Mouse (Mus musculus) common myeloid progenitor, adult 5-6 weeks (primary cell): ENCODE data around the gene Rpp14. TPM values are rescaled to one million over a fixed set of nuclear protein-coding genes. Genes with fewer than 3 reads are reported as not detected.

Experiments
- ATAC-seq: replicated peaks from 2 replicates; pipeline ENCODE4 v1.8.0; 2016; ENCODE audit warnings: low read depth, mild to moderate bottlenecking, moderate TSS enrichment, inconsistent platforms; ENCODE audit not compliant: poor library complexity, severe bottlenecking
- total RNA-seq: library from RNA; stranded (forward); fragments of 200-1000, 187-1606 nt; gene quantifications from 2 replicates; pipeline ENCODE4 v1.2.3, GENCODE M21; 2017

The Rpp14 gene
- 65.8 and 88.9 TPM in 2 replicates for total RNA-seq

- ATAC-seq: peak; percentile 97
Observed at GRCm38 (mm10) chr14:8080165-8080679, at the start of gene Rpp14. TSS of gene Rpp14 (plus strand) at chr14:8080367.

DNA sequence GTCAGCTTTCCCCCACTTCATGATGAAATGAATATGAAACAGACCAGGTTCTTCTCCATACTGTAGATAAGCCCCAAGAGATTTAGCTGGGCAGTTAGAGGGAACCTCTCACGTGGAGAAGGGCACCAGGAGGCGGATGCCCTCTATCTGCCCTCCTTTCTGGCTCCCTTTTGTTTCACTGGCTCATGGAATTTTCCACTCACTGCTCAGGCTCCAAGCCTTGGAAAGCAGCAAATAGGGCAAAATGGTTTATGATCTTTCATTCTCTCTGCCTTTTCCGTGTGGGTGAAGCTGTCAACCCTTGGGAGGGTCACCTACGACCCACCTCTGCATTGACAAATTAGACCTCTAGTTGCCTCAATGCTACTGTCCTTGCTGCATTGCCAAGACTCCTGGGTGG lies 49.6 kb upstream of the Rpp14 start:
- no peak for ATAC-seq

- no peak for ATAC-seq
Observed at GRCm38 (mm10) chr14:8032087-8032944, 47.9 kb upstream of the Rpp14 start.

- ATAC-seq: no peak
Observed at GRCm38 (mm10) chr14:8034561-8034960, 45.6 kb upstream of the Rpp14 start.

DNA sequence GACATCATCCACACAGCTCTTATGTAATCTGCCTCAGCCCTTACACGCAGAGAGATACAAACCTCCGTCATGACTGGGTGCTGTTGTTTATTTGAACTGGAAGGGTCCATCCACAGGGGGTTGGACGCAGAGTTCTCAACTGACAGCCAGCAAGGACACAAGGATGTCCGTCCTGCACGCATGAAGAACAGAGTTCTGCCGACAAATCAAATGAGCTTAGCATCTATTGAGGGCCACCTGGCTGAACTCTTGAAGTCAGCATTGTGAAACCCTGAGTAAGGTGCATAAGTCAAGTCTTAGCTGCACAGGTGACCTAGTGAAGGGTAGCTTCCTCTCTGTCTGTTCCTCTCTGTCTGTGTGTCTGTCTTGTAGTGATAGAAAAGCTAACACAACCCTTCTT lies 44.2 kb upstream of the Rpp14 start:
- ATAC-seq: no peak

GRCm38 (mm10) chr14:8036406-8036805 lies 43.8 kb upstream of the Rpp14 start:
- no peak for ATAC-seq

DNA sequence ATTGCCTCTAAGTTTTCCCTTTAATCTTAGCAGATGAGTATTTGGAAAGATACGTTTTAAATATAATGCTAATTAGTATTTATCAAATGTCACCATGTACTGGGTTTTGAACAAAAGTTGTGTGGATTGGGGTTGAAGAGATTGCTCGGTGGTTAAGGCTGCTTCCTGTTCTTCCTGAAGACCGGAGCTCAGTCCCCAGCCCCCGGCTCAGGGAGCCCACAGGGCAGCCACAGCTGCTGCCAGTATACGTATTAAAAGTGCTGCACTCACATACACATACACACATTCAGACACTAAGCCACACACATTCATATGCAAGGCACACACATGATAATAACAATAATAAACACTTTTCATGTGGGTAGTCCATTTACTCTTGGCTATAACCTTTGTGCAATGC lies 42.0 kb upstream of the Rpp14 start:
- peak; percentile 72 for ATAC-seq

- ATAC-seq: no peak
Observed at GRCm38 (mm10) chr14:8038791-8039448, 41.2 kb upstream of the Rpp14 start.

DNA sequence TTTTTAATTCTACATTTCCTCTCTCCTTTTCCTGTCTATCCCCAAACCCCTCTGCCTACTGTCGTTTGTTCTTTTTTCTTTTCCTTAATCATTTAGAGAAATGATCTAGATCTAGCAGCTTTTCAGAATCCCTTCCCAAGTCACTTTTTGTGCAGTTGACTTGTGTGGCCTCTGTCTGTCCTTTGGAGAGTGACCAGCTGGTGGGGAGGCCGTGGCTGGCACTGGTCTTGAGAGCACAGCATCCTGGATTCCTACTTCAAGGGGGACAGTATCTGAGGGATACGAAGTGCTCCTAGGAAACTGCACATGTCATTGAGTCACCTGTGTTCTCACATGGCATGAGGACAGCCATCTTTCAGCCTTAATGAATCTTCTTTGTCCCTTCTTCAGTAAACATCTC lies 40.0 kb upstream of the Rpp14 start:
- no peak for ATAC-seq

DNA sequence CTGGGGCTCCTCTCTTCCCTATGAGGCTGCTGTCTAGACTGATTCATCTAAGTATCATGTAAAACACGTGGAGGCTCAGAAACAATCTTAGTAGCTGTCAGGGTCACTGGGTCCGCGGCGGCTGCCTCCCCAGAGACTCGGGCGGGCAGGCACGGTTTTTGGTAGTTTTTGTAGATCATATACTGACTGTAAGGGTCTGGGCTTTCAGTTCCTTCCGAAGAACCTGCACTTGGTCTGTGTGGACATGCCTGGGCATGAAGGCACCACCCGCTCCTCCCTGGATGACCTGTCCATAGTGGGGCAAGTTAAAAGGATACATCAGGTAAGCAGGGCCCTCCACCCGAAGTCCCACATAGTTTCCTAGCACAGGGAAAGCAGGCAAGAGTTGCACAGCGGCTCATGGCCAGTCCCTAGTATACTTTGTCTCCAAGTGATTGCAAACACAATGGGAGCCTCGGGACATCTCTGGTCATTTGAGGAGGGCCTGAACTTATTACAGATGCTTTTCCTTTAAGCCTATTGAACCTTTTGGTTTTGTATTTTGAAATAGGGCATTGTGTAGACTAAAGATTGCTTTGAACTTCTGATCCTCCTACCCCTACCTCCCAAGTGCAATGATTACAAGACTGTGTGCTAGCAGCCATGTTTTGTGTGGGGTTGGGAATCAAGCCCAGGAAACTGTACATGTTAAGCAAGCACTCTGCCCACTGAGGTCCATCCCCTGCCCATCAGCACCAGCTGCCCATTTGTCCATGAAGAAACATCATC lies 39.1 kb upstream of the Rpp14 start:
- no peak for ATAC-seq

GRCm38 (mm10) chr14:8042120-8042519 lies 38.0 kb upstream of the Rpp14 start:
- no peak for ATAC-seq

DNA sequence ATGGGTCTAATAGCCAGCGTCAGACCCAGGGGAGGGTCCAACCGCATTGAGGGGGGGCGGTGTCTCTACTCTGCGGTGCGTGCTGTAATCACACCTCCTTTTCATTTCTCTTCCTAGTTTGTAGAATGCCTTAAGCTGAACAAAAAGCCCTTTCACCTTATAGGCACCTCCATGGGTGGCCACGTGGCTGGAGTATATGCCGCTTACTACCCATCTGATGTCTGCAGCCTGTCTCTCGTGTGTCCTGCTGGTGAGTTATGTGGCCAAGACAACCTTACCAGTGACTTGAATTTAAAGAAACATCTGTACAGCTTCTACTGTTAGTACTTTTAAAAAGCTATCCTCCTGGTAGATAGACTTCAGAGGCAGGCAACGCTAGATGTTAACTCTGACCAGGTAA lies 37.6 kb upstream of the Rpp14 start:
- ATAC-seq: no peak

GRCm38 (mm10) chr14:8044330-8044729 lies 35.8 kb upstream of the Rpp14 start:
- ATAC-seq: peak; percentile 74

GRCm38 (mm10) chr14:8044786-8045185 lies 35.4 kb upstream of the Rpp14 start:
- no peak for ATAC-seq

- no peak for ATAC-seq
Observed at GRCm38 (mm10) chr14:8045187-8045846, 34.9 kb upstream of the Rpp14 start.

- ATAC-seq: no peak
Observed at GRCm38 (mm10) chr14:8046839-8047238, 33.3 kb upstream of the Rpp14 start.

DNA sequence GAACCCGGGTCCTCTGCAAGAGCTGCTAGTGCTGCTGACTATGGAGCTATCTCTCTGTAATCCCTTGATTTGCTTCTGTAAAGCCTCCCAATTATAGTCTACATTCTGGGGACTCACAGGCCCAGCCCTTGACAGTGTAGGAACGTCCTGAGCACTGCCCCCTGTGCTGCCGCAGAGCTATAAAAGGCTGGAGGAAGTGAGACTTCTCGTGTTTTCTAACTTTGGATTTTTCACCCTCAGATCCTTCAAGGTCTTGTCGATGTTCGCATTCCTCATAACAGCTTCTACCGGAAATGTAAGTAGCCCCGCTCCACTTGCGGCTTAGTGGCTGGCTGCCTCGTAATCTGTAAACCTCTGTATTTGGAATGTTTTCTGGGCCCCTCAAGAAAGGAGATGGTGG lies 30.8 kb upstream of the Rpp14 start:
- 0 out of 2 replicates have a peak, but pooled peaks have one; percentile 22 for ATAC-seq

DNA sequence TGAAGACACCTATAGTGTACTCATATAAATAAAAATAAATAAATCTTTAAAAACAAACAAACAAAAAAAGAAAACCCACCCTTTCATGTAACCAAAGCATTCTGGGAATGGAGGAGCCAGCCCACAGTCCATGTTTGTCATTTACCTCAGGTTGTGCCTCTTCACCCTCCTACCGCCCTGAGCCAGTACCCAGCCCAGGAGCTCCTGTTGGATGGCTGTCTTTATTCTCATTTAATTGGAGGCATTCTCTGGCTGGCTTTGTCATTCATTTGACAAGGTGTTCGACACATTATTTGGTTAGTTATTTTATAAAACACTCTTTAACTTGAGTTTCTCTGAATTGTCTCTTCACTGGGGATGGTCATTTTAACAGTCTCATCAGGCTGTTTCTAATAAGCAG lies 28.3 kb upstream of the Rpp14 start:
- ATAC-seq: no peak

DNA sequence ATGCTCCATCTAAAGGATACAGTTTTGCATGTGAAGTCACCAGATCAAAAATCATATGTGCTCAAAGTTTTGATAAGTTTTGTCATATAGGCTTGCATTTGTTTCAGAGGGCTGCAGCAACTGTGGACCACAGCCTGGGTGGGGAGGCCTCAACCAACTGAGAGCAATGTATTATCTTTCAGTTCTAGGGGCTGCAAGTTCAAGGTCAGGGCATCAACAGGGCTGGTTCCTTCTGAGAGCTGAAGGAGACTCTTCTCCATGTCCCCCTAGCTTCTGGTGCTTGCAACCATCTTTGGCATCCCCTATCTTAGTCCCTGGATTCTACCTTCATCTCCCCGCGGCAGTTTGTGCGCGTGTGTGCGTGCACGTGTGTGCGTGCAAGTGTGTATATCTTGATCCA lies 27.5 kb upstream of the Rpp14 start:
- ATAC-seq: no peak
